Comparison of ENCODE assay signal across 19 mouse cellular contexts in genomic region chr10:20176054-20176453, GRCm38 (mm10). TPM values are rescaled to one million over a fixed set of nuclear protein-coding genes. Genes with fewer than 3 reads are reported as not detected.
DNase-seq lines count a peak whose midpoint lies in the region; ATAC-seq and TF ChIP-seq lines count a peak whose summit lies in the region.
"Had no signal": no experiment of that assay in that cellular context is flagged by ENCODE, and none has a peak within 500 bp of the region (broad histone marks: within the 10 kb centered on the region; RNA-seq: fewer than 3 reads in every experiment).

No protein-coding gene starts in this region.

- no peak overlapping the region for H3K4me3 ChIP-seq in forebrain, embryonic 11.5 days (ENCODE audit: low read depth, low read length)
- no peak overlapping the region for H3K4me3 ChIP-seq in forebrain, embryonic 14.5 days (ENCODE audit: low read depth, low read length)
- peak overlapping the region; percentile 15 for H3K4me3 ChIP-seq in E14TG2a.4 (replicated peaks; ENCODE audit: low read length)
- no peak overlapping the region for H3K4me3 ChIP-seq in embryonic facial prominence, embryonic 10.5 days
- no peak overlapping the region for H3K4me3 ChIP-seq in forebrain, embryonic 13.5 days
- H3K4me3 ChIP-seq: erythroblast, embryonic 14.5 days; gastrocnemius, adult 2 months; heart, embryonic 13.5 days; limb, embryonic 13.5 days had no signal

- DNase-seq in forebrain, embryonic 11.5 days (ENCODE audit: low spot score), result peak; percentile 21
- DNase-seq in forebrain, embryonic 14.5 days (ENCODE audit: low spot score), result no peak
- DNase-seq in layer of hippocampus, adult 11-12 months (ENCODE audit: low spot score), result peak; percentile 45
- DNase-seq in layer of hippocampus, postnatal 14 days (ENCODE audit: low spot score in 2 of 2), result no peak
- DNase-seq in embryonic facial prominence, embryonic 10.5 days (ENCODE audit: low spot score), result no peak
- no peak for DNase-seq in yolk sac, embryonic 10.5 days (ENCODE audit: low spot score)
- DNase-seq: cerebellum, postnatal 14 days; forebrain, postnatal 0 days; gastrocnemius, adult 2 months; heart, postnatal 4 days; thymus, postnatal 25 days had no signal

- 59% methylated on average over 7 of the region's 7 CpGs for WGBS in forebrain, embryonic 11.5 days
- WGBS in forebrain, embryonic 14.5 days, result 59% methylated on average over 7 of the region's 7 CpGs
- whole genome bisulfite sequencing in embryonic facial prominence, embryonic 10.5 days, result 71% methylated on average over 7 of the region's 7 CpGs
- 65% methylated on average over 7 of the region's 7 CpGs for WGBS in forebrain, embryonic 13.5 days

- TF ChIP-seq CTCF in E14TG2a.4 (conservative IDR thresholded peaks at IDR 0.05; ENCODE audit: low read length), result no peak

- no peak for ATAC-seq in forebrain, embryonic 11.5 days (replicated peaks; ENCODE audit: low FRiP score)
- no peak for ATAC-seq in forebrain, embryonic 14.5 days
- no peak for ATAC-seq in forebrain, embryonic 13.5 days
- ATAC-seq: forebrain, postnatal 0 days; hindbrain, embryonic 16.5 days had no signal

- no peaks in the 10 kb centered on the region for H3K36me3 ChIP-seq in forebrain, embryonic 11.5 days (ENCODE audit: control insufficient read depth, insufficient read depth, low read length)
- H3K36me3 ChIP-seq in forebrain, embryonic 14.5 days (ENCODE audit: control insufficient read depth, insufficient read depth, low read length), result no peaks in the 10 kb centered on the region
- H3K36me3 ChIP-seq in E14TG2a.4 (ENCODE audit: insufficient read depth, low read length), result peaks cover 29% of the 10 kb centered on the region
- H3K36me3 ChIP-seq in embryonic facial prominence, embryonic 10.5 days (replicated peaks), result no peaks in the 10 kb centered on the region
- no peaks in the 10 kb centered on the region for H3K36me3 ChIP-seq in forebrain, embryonic 13.5 days (ENCODE audit: poor library complexity, severe bottlenecking)
- H3K36me3 ChIP-seq: heart, embryonic 13.5 days; limb, embryonic 13.5 days had no signal

- no peaks in the 10 kb centered on the region for H3K9me3 ChIP-seq in forebrain, embryonic 11.5 days (ENCODE audit: control insufficient read depth, low read length)
- no peaks in the 10 kb centered on the region for H3K9me3 ChIP-seq in forebrain, embryonic 14.5 days (replicated peaks; ENCODE audit: control insufficient read depth, low read length)
- no peaks in the 10 kb centered on the region for H3K9me3 ChIP-seq in E14TG2a.4 (ENCODE audit: low read length)
- H3K9me3 ChIP-seq in embryonic facial prominence, embryonic 10.5 days, result no peaks in the 10 kb centered on the region
- no peaks in the 10 kb centered on the region for H3K9me3 ChIP-seq in forebrain, embryonic 13.5 days (replicated peaks)
- H3K9me3 ChIP-seq: heart, embryonic 13.5 days; limb, embryonic 13.5 days had no signal

- peaks cover 2% of the 10 kb centered on the region; the same call in 1 of the 2 replicates for H3K4me1 ChIP-seq in forebrain, embryonic 11.5 days (replicated peaks; ENCODE audit: control insufficient read depth, insufficient read depth, low read length)
- peaks cover 6% of the 10 kb centered on the region for H3K4me1 ChIP-seq in forebrain, embryonic 14.5 days (ENCODE audit: control insufficient read depth, insufficient read depth, low read length)
- peaks cover 87% of the 10 kb centered on the region for H3K4me1 ChIP-seq in E14TG2a.4 (replicated peaks; ENCODE audit: low read depth, low read length)
- H3K4me1 ChIP-seq in embryonic facial prominence, embryonic 10.5 days, result peaks cover 13% of the 10 kb centered on the region
- H3K4me1 ChIP-seq in forebrain, embryonic 13.5 days, result peaks cover 10% of the 10 kb centered on the region

- H3K4me2 ChIP-seq in forebrain, embryonic 11.5 days (ENCODE audit: low read depth, low read length, severe bottlenecking), result no peak overlapping the region
- H3K4me2 ChIP-seq in forebrain, embryonic 14.5 days (ENCODE audit: low read length), result no peak overlapping the region
- H3K4me2 ChIP-seq in forebrain, embryonic 13.5 days, result no peak overlapping the region
- H3K4me2 ChIP-seq: heart, embryonic 13.5 days; limb, embryonic 13.5 days had no signal

- H3K9ac ChIP-seq in forebrain, embryonic 11.5 days (ENCODE audit: low read length), result no peak overlapping the region
- H3K9ac ChIP-seq in forebrain, embryonic 14.5 days (ENCODE audit: low read length), result no peak overlapping the region
- no peak overlapping the region for H3K9ac ChIP-seq in forebrain, embryonic 13.5 days
- H3K9ac ChIP-seq: forebrain, postnatal 0 days; heart, embryonic 13.5 days; limb, embryonic 13.5 days; liver, embryonic 14.5 days had no signal

- no peaks in the 10 kb centered on the region for H3K27me3 ChIP-seq in forebrain, embryonic 11.5 days (ENCODE audit: control insufficient read depth, insufficient read depth, low read length)
- no peaks in the 10 kb centered on the region for H3K27me3 ChIP-seq in forebrain, embryonic 14.5 days (replicated peaks; ENCODE audit: control insufficient read depth, insufficient read depth, low read length)
- H3K27me3 ChIP-seq in E14TG2a.4 (ENCODE audit: insufficient read depth, low read length), result no peaks in the 10 kb centered on the region
- H3K27me3 ChIP-seq in embryonic facial prominence, embryonic 10.5 days (replicated peaks; ENCODE audit: low read depth, poor library complexity, severe bottlenecking), result no peaks in the 10 kb centered on the region; the same call in 1 of the 2 replicates
- H3K27me3 ChIP-seq in forebrain, embryonic 13.5 days, result no peaks in the 10 kb centered on the region
- H3K27me3 ChIP-seq: heart, embryonic 13.5 days had no signal

- no peak overlapping the region for H3K27ac ChIP-seq in forebrain, embryonic 11.5 days (ENCODE audit: low read depth, low read length)
- no peak overlapping the region for H3K27ac ChIP-seq in forebrain, embryonic 14.5 days (ENCODE audit: low read depth, low read length)
- 0 out of 2 replicates have a peak overlapping the region, but pooled peaks have one; percentile 7 for H3K27ac ChIP-seq in embryonic facial prominence, embryonic 10.5 days (replicated peaks)
- no peak overlapping the region for H3K27ac ChIP-seq in forebrain, embryonic 13.5 days
- H3K27ac ChIP-seq: gastrocnemius, adult 2 months; heart, embryonic 13.5 days; kidney, postnatal 0 days; limb, embryonic 13.5 days; liver, embryonic 14.5 days had no signal

RNA-seq across cellular contexts. Expression of gene Map7, which starts 27.8 kb away (rescaled TPM):
- polyA plus RNA-seq in forebrain, embryonic 11.5 days (2014; fragmentation: Nextera tagmentation; extraction: Ambion mirVana), result 8.0 and 8.2 TPM in 2 replicates
- 2.7 and 3.3 TPM in 2 replicates for polyA plus RNA-seq in forebrain, embryonic 14.5 days (2014; fragmentation: Nextera tagmentation; extraction: Ambion mirVana)
- 10 to 100 TPM; 71.4 to 75.2 TPM for total RNA-seq in layer of hippocampus, postnatal 14 days (2021)
- polyA plus RNA-seq in embryonic facial prominence, embryonic 10.5 days (2016; fragmentation: Nextera tagmentation; extraction: Ambion mirVana), result 6.6 and 8.1 TPM in 2 replicates
- polyA plus RNA-seq in forebrain, embryonic 13.5 days (2015; fragmentation: Nextera tagmentation; extraction: Ambion mirVana), result 4.1 and 4.4 TPM in 2 replicates

Comparison
In these comparisons a context has a peak if more than half of its experiments do, and no peak if none do; other contexts are left out.
1. DNase-seq: peak in forebrain, embryonic 11.5 days (single experiment) and layer of hippocampus, adult 11-12 months (single experiment); none in forebrain, embryonic 14.5 days (single experiment), layer of hippocampus, postnatal 14 days (0 of 2), embryonic facial prominence, embryonic 10.5 days (single experiment) and yolk sac, embryonic 10.5 days (single experiment).